Mouse (Mus musculus) right cerebral cortex, adult 2 months (tissue): ENCODE data around the gene Abcg1.

Experiments
- DNase-seq, 2 experiments: peaks; one replicate each; pipeline ENCODE4 v3.0.0; 2021 to 2022; ENCODE audit warnings: low spot score in 2 of 2

Abcg1 gene

GRCm38 (mm10) chr17:31040421-31040820, 17.1 kb upstream of the Abcg1 start:
- no peak for DNase-seq

GRCm38 (mm10) chr17:31042751-31043150, 14.7 kb upstream of the Abcg1 start:
- DNase-seq: no peak

- peak; percentile 40 to 51 for DNase-seq
These were observed 643 bp downstream of the Abcg1 start for GRCm38 (mm10) chr17:31057891-31058744.

- peak; percentile 81 to 85 for DNase-seq
These were observed 1.2 kb downstream of the Abcg1 start for GRCm38 (mm10) chr17:31058745-31059085.

- DNase-seq: no peak
These were observed 2.7 kb downstream of the Abcg1 start for GRCm38 (mm10) chr17:31060196-31060587.

GRCm38 (mm10) chr17:31060588-31061345, 3.3 kb downstream of the Abcg1 start:
- peak in 1 of 2 experiments; percentile 57 for DNase-seq

- no peak for DNase-seq
These were observed 4.0 kb downstream of the Abcg1 start for GRCm38 (mm10) chr17:31061346-31062095.

- no peak for DNase-seq
These were observed 8.6 kb downstream of the Abcg1 start for GRCm38 (mm10) chr17:31066058-31066457.

GRCm38 (mm10) chr17:31067051-31067450, 9.6 kb downstream of the Abcg1 start:
- DNase-seq: no peak

GRCm38 (mm10) chr17:31069121-31069520, 11.6 kb downstream of the Abcg1 start:
- no peak for DNase-seq

- DNase-seq: no peak
These were observed 12.4 kb downstream of the Abcg1 start for GRCm38 (mm10) chr17:31069845-31070244.

GRCm38 (mm10) chr17:31070403-31071185, 13.1 kb downstream of the Abcg1 start:
- no peak for DNase-seq

GRCm38 (mm10) chr17:31071421-31072301, 14.2 kb downstream of the Abcg1 start:
- no peak for DNase-seq

- DNase-seq: no peak
These were observed 15.4 kb downstream of the Abcg1 start for GRCm38 (mm10) chr17:31072872-31073271.

GRCm38 (mm10) chr17:31073273-31074052, 16.0 kb downstream of the Abcg1 start:
- DNase-seq: peak; percentile 83 to 84

GRCm38 (mm10) chr17:31074053-31074590, 16.6 kb downstream of the Abcg1 start:
- no peak for DNase-seq

GRCm38 (mm10) chr17:31074666-31075065, 17.2 kb downstream of the Abcg1 start:
- DNase-seq: no peak

- DNase-seq: no peak
These were observed 18.0 kb downstream of the Abcg1 start for GRCm38 (mm10) chr17:31075471-31075870.

- no peak for DNase-seq
These were observed 20.1 kb downstream of the Abcg1 start for GRCm38 (mm10) chr17:31077561-31077960.
